Mouse (Mus musculus) brown adipose tissue, adult 24 weeks (tissue): ENCODE measurements around the gene Card19. TPM values are rescaled to one million over a fixed set of nuclear protein-coding genes. Genes with fewer than 3 reads are reported as not detected.

Source experiments
- H3K27ac ChIP-seq: fragments of 200-500 bp; replicated peaks from 2 replicates; pipeline ENCODE4 v1.5.1; 2012; ENCODE audit warnings: low read depth, mild to moderate bottlenecking, low read length
- H3K4me1 ChIP-seq: fragments of 200-500 bp; 2 replicates; pipeline ENCODE4 v1.6.1; 2012; ENCODE audit warnings: low read length, mixed read lengths; ENCODE audit not compliant: control insufficient read depth, insufficient read depth, insufficient read length
- H3K4me3 ChIP-seq: fragments of 200-500 bp; 2 replicates; pipeline ENCODE4 v1.5.1; 2012; ENCODE audit warnings: low read depth, mild to moderate bottlenecking, low read length, moderate library complexity; ENCODE audit not compliant: insufficient read depth
- polyA plus RNA-seq: library from polyadenylated mRNA; stranded (reverse); fragments of >200 nt; gene quantifications from 2 replicates; pipeline ENCODE4 v1.2.4, GENCODE M21; 2012; ENCODE audit not compliant: missing spikeins, insufficient read depth, insufficient read length

Card19 gene
- polyA plus RNA-seq, result 68.4 and 68.7 TPM in 2 replicates

DNA sequence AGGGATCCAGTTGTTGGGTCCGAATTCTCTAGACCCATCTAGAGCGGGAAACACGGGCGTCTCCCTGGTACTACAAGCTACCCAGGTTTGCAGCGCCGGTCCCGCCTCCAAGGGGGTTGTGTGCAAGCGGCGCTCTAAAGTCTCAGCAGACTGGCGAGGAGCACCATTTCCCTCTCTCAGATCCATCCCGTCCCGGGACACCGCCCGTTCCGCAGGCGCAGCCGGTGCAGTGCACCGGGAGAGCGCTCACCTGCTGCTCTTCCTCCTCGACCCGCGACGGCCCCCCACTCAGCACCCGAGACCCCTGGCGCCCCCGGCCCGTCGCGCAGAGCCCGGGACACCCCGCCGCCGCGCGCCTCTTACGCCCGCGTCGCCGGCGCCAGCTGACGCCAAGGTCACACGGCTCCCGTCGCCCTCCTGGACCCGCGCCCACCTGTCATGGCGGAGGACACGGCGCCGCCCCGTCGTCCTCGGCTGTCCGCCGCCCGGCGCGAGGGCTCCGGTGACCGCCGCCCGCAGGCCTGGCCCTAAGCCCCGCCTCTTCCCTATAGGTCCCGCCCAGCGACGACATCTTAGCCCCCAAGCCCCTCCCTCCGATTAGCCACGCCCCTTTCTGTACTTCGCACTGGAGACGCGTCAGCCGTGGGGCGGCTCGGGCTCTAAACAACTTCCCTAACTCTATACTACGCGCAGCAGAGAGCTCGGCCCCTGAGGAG is at the start of gene Card19:
Gene Card19 (minus strand): TSS at position 534 of the 716 bp plus-strand sequence.
- peaks cover 17% of the 10 kb centered on the region for H3K4me1 ChIP-seq
- H3K27ac ChIP-seq, result peak within 1 kb of the TSS; percentile 89
- H3K4me3 ChIP-seq, result peak within 1 kb of the TSS; percentile 81

- H3K4me3 ChIP-seq, result no peak overlapping the region
These were observed 44.3 kb upstream of the Card19 start for GRCm38 (mm10) chr13:49260036-49260722.

GRCm38 (mm10) chr13:49257819-49258313 is 42.0 kb upstream of the Card19 start:
- Histone ChIP-seq H3K4me3 (no peak overlapping the region), H3K27ac (no peak overlapping the region), H3K4me1 (no peaks in the 10 kb centered on the region)

More at GRCm38 (mm10) chr13:49260036-49260722, 44.3 kb upstream of the Card19 start:
- Histone ChIP-seq H3K4me1 (no peaks in the 10 kb centered on the region), H3K27ac (no peak overlapping the region)

- Histone ChIP-seq H3K27ac (peak overlapping the region; percentile 24; the same call in 1 of the 2 replicates), H3K4me1 (peaks cover 4% of the 10 kb centered on the region; the same call in 1 of the 2 replicates), H3K4me3 (no peak overlapping the region)
These were observed 36.9 kb upstream of the Card19 start for GRCm38 (mm10) chr13:49252746-49253145.

DNA sequence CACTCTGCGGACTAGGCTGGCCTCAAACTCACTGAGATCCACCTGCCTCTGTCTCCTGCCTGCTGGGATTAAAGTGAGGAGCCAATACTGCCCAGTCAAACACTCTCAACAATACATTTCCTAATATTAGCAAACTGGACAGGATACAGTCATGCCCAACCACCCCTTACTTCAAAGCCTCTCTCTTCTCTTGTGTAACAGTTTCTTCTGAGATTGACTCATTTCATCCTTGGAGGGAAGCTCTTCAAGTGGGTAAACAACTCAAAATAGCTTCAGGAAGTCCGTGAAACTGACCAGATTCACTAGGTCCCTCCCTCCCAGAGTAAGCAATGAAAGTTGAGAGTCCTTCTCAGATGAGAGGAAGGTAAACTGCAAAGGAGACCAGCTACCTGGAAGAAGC is 36.3 kb upstream of the Card19 start:
- H3K4me1 ChIP-seq, result peaks cover 4% of the 10 kb centered on the region; the same call in 1 of the 2 replicates
- peak overlapping the region; percentile 24; the same call in 1 of the 2 replicates for H3K27ac ChIP-seq
- H3K4me3 ChIP-seq, result no peak overlapping the region

GRCm38 (mm10) chr13:49250716-49251517 is 35.1 kb upstream of the Card19 start:
- H3K4me1 ChIP-seq, result peaks cover 4% of the 10 kb centered on the region; the same call in 1 of the 2 replicates
- no peak overlapping the region for H3K27ac ChIP-seq

GRCm38 (mm10) chr13:49249634-49250033 is 33.8 kb upstream of the Card19 start:
- H3K4me1 ChIP-seq, result peaks cover 4% of the 10 kb centered on the region; the same call in 1 of the 2 replicates
- no peak overlapping the region for H3K27ac ChIP-seq
- no peak overlapping the region for H3K4me3 ChIP-seq

More at GRCm38 (mm10) chr13:49250716-49251517, 35.1 kb upstream of the Card19 start:
- H3K4me3 ChIP-seq, result no peak overlapping the region

DNA sequence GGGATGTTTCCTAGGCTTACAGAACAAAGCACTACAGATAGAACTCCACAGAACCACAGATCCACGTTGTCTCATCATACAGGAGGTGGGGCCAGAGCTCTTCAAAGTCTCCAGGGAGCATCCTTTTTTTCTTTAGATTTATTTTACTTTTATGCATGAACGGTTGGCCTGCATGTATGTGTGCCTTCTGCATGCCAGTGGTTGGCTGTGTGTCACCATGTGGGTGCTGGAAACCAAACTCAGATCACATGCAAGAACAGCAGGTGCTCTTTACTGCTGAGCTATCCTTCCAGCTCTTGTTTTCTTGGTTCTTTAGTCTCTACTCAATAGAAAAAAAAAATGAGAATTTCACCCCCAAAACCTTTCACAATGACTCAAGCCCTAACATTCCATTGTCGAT is 33.1 kb upstream of the Card19 start:
- H3K4me1 ChIP-seq, result peaks cover 4% of the 10 kb centered on the region; the same call in 1 of the 2 replicates

DNA sequence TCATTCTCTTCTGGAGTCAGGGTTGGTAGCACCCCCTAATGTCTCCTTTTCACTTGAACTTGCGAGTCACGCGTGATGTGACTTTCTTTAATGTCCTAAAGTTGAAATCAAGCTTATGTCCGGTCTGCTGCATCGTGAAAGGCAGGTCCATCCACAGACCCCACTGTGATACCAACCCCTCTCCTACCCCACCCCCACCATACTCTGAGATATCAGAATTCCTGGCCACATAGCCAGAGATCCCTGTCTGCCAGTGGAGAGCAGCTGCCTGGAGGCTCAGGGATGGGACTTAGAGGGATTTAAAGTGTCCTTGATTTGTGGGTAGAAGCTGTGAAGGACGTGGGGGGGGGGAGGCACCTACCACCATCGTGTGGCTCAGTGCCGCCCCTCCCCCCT is 32.6 kb upstream of the Card19 start, which contains the start of gene Susd3:
Gene Susd3 (minus strand): TSS at position 240 of the 396 bp plus-strand sequence.
- peak within 1 kb of the TSS; percentile 54 for H3K4me3 ChIP-seq
- H3K27ac ChIP-seq, result no peak within 1 kb of the TSS
- H3K4me1 ChIP-seq, result peaks cover 4% of the 10 kb centered on the region; the same call in 1 of the 2 replicates

More for the DNA sequence above, 33.1 kb upstream of the Card19 start:
- no peak overlapping the region for H3K4me3 ChIP-seq
- H3K27ac ChIP-seq, result no peak overlapping the region

DNA sequence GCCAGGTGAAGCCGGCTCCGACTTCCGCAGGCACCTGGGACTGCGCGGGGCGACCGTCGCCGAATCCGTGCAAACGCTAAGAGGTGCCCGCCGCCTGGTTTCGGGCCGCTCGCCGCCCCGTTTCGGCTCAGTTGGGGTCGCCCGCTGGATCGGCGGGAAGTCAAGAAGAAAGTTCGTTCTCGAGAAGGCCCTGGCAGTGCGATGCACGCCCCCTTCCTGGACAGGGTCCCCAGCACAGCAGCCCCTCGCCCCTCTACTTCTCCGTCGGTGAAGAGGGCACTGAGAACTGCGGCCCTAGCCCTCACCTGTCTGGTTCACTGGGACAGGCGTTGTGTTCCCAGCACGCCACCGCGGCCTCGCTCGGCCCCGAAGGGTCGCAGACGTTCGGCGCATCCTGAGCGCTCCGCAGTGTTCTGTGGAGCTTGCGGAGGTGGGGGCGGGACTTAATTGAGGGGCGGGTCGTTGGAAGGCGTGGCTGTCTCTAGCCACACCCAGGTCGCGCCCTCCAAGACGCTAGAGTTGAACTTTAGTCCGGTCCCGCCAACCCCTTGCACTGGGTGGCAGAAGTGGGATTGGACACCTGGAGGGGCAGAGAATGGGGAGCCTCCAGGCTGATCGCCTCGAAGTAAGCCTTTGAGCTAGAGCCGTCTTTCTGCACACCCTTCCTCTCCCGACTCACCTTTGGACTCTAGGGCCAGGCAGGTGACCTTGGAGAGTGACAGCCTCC is 32.1 kb upstream of the Card19 start:
- Histone ChIP-seq H3K4me3 (peak overlapping the region; percentile 54), H3K4me1 (peaks cover 4% of the 10 kb centered on the region; the same call in 1 of the 2 replicates), H3K27ac (no peak overlapping the region)

DNA sequence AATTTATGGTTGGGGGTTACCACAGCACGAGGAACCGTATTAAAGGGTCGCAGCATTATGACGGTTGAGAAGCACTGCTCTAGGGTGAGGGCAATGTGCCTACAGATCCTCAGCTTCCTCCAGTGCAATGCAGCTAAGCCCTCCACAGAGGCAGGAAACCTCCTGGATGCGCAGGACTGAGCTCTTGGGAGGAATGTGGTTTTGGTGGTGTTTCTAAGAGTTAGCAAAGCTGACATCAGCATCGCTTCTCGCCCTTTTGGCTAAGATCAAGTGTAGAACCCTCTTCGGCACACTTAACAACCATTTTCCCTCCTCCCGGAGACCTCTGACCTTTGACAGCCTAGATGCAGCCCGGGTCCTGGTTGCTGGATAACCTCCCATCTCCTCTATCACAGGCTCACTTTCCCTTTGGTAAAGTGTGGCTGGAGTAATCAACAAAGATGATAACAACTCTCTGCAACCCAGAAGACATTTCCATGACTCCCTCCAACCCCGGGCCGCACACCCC is 31.4 kb upstream of the Card19 start:
- Histone ChIP-seq H3K4me1 (peaks cover 4% of the 10 kb centered on the region; the same call in 1 of the 2 replicates), H3K27ac (no peak overlapping the region), H3K4me3 (peak overlapping the region; percentile 54)

DNA sequence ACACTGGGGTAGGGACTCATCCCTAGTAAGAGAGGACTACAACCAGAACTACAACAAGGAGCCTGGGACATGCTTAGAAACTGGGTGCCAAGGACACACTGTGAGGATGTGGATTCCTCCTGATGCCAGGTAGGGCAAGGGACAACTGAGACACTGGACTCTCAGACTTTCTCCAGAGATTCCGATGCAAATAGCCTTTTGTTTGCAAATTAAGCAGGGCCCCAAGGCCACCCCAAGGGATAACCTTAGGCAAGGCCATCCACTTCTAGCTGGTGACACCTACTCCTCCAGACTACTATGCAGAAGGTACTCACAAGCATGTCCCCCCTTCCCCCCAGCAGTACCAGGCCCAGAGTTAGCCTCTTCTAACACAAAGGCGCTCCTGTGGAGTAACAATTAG is 30.8 kb upstream of the Card19 start:
- Histone ChIP-seq H3K27ac (no peak overlapping the region), H3K4me1 (peaks cover 4% of the 10 kb centered on the region; the same call in 1 of the 2 replicates), H3K4me3 (no peak overlapping the region)

DNA sequence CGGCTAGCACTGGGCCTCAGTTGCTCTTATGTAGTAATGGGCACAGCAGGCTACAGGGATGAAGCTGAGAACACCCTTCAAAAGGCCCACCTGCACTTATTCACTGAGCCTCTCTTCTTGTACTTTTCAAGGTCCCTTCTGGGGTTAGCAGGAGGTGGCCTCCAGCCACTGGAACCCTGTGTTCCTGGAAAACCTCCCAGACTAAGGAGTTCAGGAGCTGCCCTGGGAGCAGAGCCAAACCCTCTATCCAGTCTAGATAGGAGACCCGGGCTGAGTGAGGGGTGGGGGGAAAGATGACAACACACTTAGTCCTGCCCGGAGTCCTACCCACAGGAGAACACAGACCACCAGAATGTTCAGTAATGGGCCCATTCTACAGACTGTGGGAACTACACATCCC is 30.2 kb upstream of the Card19 start:
- H3K4me1 ChIP-seq, result peaks cover 4% of the 10 kb centered on the region; the same call in 1 of the 2 replicates
- H3K27ac ChIP-seq, result no peak overlapping the region
- H3K4me3 ChIP-seq, result no peak overlapping the region

- H3K27ac ChIP-seq, result no peak overlapping the region
- H3K4me1 ChIP-seq, result peaks cover 4% of the 10 kb centered on the region; the same call in 1 of the 2 replicates
- H3K4me3 ChIP-seq, result no peak overlapping the region
These were observed 29.4 kb upstream of the Card19 start for GRCm38 (mm10) chr13:49245251-49245650.
